8 mouse cellular contexts compared by ENCODE assay signal in genomic region chr17:29963730-29964259, GRCm38 (mm10). TPM values are rescaled to one million over a fixed set of nuclear protein-coding genes. Genes with fewer than 3 reads are reported as not detected.
DNase-seq lines count a peak whose midpoint lies in the region; ATAC-seq and TF ChIP-seq lines count a peak whose summit lies in the region.

No protein-coding gene starts in this region.

- no peak overlapping the region for H3K9ac ChIP-seq in hindbrain, embryonic 16.5 days (ENCODE audit: low read depth, low read length)
- H3K9ac ChIP-seq in midbrain, embryonic 12.5 days (replicated peaks), result no peak overlapping the region

- peaks cover 24% of the 10 kb centered on the region for H3K4me1 ChIP-seq in hindbrain, embryonic 16.5 days (ENCODE audit: control insufficient read depth, insufficient read depth, low read depth, low read length)
- H3K4me1 ChIP-seq in midbrain, embryonic 12.5 days, result peaks cover 36% of the 10 kb centered on the region

- WGBS in hindbrain, embryonic 16.5 days, result 7% methylated on average over 11 of the region's 11 CpGs
- 2% methylated on average over 11 of the region's 11 CpGs for WGBS in midbrain, embryonic 12.5 days

- TF ChIP-seq CTCF in brain, embryonic 14.5 days (IDR thresholded peaks at IDR 0.05; ENCODE audit: borderline replicate concordance, extremely low read depth, insufficient read depth, insufficient read length), result no peak

- H3K36me3 ChIP-seq in hindbrain, embryonic 16.5 days (ENCODE audit: control insufficient read depth, insufficient read depth, low read length), result no peaks in the 10 kb centered on the region
- H3K36me3 ChIP-seq in midbrain, embryonic 12.5 days, result no peaks in the 10 kb centered on the region

- H3K4me2 ChIP-seq in hindbrain, embryonic 16.5 days (ENCODE audit: low read length), result peak overlapping the region; percentile 36
- H3K4me2 ChIP-seq in midbrain, embryonic 12.5 days (replicated peaks), result peak overlapping the region; percentile 18

- no peak overlapping the region for H3K27ac ChIP-seq in hindbrain, embryonic 16.5 days (ENCODE audit: low read depth, low read length)
- no peak overlapping the region for H3K27ac ChIP-seq in midbrain, embryonic 12.5 days (replicated peaks)

- H3K4me3 ChIP-seq in hindbrain, embryonic 16.5 days (ENCODE audit: low read length), result no peak overlapping the region
- no peak overlapping the region for H3K4me3 ChIP-seq in midbrain, embryonic 12.5 days

- TF ChIP-seq POLR2A in brain, embryonic 14.5 days (IDR thresholded peaks at IDR 0.05; ENCODE audit: borderline replicate concordance, extremely low read depth, insufficient read depth, insufficient read length, poor library complexity, severe bottlenecking), result no peak

- peak; percentile 38 for DNase-seq in ovary, adult 18-20 months (ENCODE audit: low spot score)
- no peak for DNase-seq in ovary, postnatal 10 days (ENCODE audit: low spot score)
- peak; percentile 34 for DNase-seq in brain, embryonic 14.5 days (ENCODE audit: low read depth)
- peak; percentile 64 for DNase-seq in thymus, postnatal 4 days
- DNase-seq in cerebellum, adult 8-10 months, result no peak
- DNase-seq in cerebellum, postnatal 4 days (ENCODE audit: low spot score in 2 of 2), result no peak

- peak; percentile 38; the same call in 1 of the 2 replicates for ATAC-seq in hindbrain, embryonic 16.5 days
- no peak for ATAC-seq in midbrain, embryonic 12.5 days (ENCODE audit: low FRiP score, low read depth)

- H3K9me3 ChIP-seq in hindbrain, embryonic 16.5 days (ENCODE audit: control insufficient read depth, low read length), result peaks cover 3% of the 10 kb centered on the region; the same call in 1 of the 2 replicates
- peaks cover 6% of the 10 kb centered on the region; the same call in 1 of the 2 replicates for H3K9me3 ChIP-seq in midbrain, embryonic 12.5 days

- H3K27me3 ChIP-seq in hindbrain, embryonic 16.5 days (replicated peaks; ENCODE audit: control insufficient read depth, insufficient read depth, low read length), result no peaks in the 10 kb centered on the region
- H3K27me3 ChIP-seq in midbrain, embryonic 12.5 days, result peaks cover 33% of the 10 kb centered on the region

RNA-seq across cellular contexts. Expression of gene Mdga1, which starts 6.1 kb away (rescaled TPM):
- 38.1 and 58.9 TPM in 2 replicates for polyA plus RNA-seq in brain, embryonic 14.5 days (2012; rRNA removed)
- polyA plus RNA-seq in hindbrain, embryonic 16.5 days (2015; fragmentation: Nextera tagmentation; extraction: Ambion mirVana), result 13.9 and 14.0 TPM in 2 replicates
- polyA plus RNA-seq in midbrain, embryonic 12.5 days (2016; fragmentation: Nextera tagmentation; extraction: Ambion mirVana), result 13.1 and 21.4 TPM in 2 replicates

RNA-seq across cellular contexts. Expression of gene Zfand3, which starts 40.7 kb away (rescaled TPM):
- 145 and 146 TPM in 2 replicates for polyA plus RNA-seq in brain, embryonic 14.5 days (2012; rRNA removed)
- polyA plus RNA-seq in hindbrain, embryonic 16.5 days (2015; fragmentation: Nextera tagmentation; extraction: Ambion mirVana), result 53.3 and 58.2 TPM in 2 replicates
- 83.1 and 91.5 TPM in 2 replicates for polyA plus RNA-seq in midbrain, embryonic 12.5 days (2016; fragmentation: Nextera tagmentation; extraction: Ambion mirVana)

Comparison
In these comparisons a context has a peak if more than half of its experiments do, and no peak if none do; other contexts are left out.
1. DNase-seq: peak in ovary, adult 18-20 months (single experiment), brain, embryonic 14.5 days (single experiment) and thymus, postnatal 4 days (single experiment); none in ovary, postnatal 10 days (single experiment), cerebellum, adult 8-10 months (single experiment) and cerebellum, postnatal 4 days (0 of 2).